Mouse (Mus musculus) embryonic fibroblast, embryonic 13.5 days (primary cell): Measurements from ENCODE around the gene Cdk14.

ENCODE experiments used
- CTCF ChIP-seq: IDR thresholded peaks from 2 replicates; pipeline ENCODE4 v1.5.1; 2011; ENCODE audit warnings: mild to moderate bottlenecking, control low read depth, low read length, moderate library complexity, borderline replicate concordance; ENCODE audit not compliant: insufficient read depth
- POLR2A ChIP-seq: IDR thresholded peaks from 2 replicates; pipeline ENCODE4 v1.6.1; 2011; ENCODE audit warnings: low read depth, mild to moderate bottlenecking, control low read depth, low read length, moderate library complexity

- TF ChIP-seq CTCF (no peak), POLR2A (no peak)
Measured at GRCm38 (mm10) chr5:5292830-5293542, 127.1 kb downstream of the Cdk14 start.
